ENCODE assay signal across 8 mouse cellular contexts in the genomic region with DNA sequence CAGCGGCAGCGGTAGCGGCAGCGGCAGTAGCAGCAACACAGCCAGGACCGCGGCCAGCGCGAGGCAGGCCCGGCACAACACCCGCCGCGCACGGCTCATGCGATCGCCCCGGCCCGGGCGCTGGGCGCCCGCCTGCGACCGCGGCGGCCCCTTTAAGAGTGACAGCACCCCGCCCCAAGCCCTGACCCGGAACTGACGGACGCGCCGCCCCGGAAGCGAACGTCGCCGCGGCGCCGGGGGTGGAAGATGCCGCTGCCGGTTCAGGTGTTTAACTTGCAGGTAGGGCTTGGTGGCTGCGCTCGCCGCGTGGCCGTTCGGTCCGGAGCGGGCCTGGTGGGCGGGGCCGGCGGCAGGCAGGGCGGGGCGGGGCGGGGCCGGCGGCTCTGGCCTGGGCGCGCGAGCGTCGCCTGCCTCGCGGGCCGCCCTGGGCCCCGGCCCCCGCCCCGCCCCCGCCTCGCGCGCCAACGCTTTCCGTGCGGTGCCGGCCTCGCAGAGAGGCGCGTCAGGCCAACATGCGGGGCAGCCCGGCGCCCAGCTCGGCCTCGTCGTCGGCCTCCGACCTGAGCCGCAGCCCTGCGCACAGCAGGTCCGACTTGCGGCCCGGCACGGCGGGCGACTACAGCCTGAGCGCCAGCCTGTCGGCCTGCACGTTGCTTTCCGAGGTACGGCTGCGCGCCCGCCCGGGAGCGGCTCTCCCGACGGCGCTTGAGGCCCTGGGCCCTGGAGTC. TPM values are rescaled to one million over a fixed set of nuclear protein-coding genes. Genes with fewer than 3 reads are reported as not detected.
DNase-seq lines count a peak whose midpoint lies in the region; ATAC-seq and TF ChIP-seq lines count a peak whose summit lies in the region.

A gene (minus strand): TSS at position 144 of the 728 bp plus-strand sequence.
A gene (plus strand): TSS at position 209 of the 728 bp plus-strand sequence.

- peaks cover 67% of the 10 kb centered on the region for H3K36me3 ChIP-seq in hindbrain, embryonic 14.5 days (replicated peaks; ENCODE audit: control insufficient read depth, insufficient read depth)
- H3K36me3 ChIP-seq in macrophage (ENCODE audit: inconsistent target), result peaks cover 19% of the 10 kb centered on the region; the same call in 1 of the 2 replicates

- peak within 1 kb of the TSS; percentile 94 for H3K4me2 ChIP-seq in hindbrain, embryonic 14.5 days (replicated peaks)

- no peaks in the 10 kb centered on the region for H3K9me3 ChIP-seq in hindbrain, embryonic 14.5 days (ENCODE audit: control insufficient read depth, low read length)

- no peak for TF ChIP-seq CTCF in Patski (IDR thresholded peaks at IDR 0.05)

- peaks cover 16% of the 10 kb centered on the region for H3K4me1 ChIP-seq in hindbrain, embryonic 14.5 days (replicated peaks; ENCODE audit: control insufficient read depth, insufficient read depth, low read length)

- DNase-seq in Patski (ENCODE audit: low read depth, low spot score), result no peak
- peak; percentile 91 for DNase-seq in cerebellum, postnatal 10 days
- peak; percentile 78 to 80 for DNase-seq in frontal cortex, postnatal 36 days (ENCODE audit: low spot score in 2 of 2)
- DNase-seq in hindbrain, embryonic 14.5 days (ENCODE audit: low spot score), result peak; percentile 83
- DNase-seq in left cerebral cortex, adult 18-20 months (ENCODE audit: low spot score in 2 of 2), result peak; percentile 82 to 87
- DNase-seq in right cerebral cortex, adult 2 months (ENCODE audit: low spot score in 2 of 2), result peak; percentile 78 to 81
- peak; percentile 48 for DNase-seq in urinary bladder, postnatal 10 days (ENCODE audit: low spot score)

- peak within 1 kb of the TSS; percentile 98 for H3K9ac ChIP-seq in hindbrain, embryonic 14.5 days

- H3K27ac ChIP-seq in hindbrain, embryonic 14.5 days, result peak within 1 kb of the TSS; percentile 84
- H3K27ac ChIP-seq in macrophage, result no peak within 1 kb of the TSS

- under 1% methylated on average over 93 of the region's 107 CpGs for WGBS in hindbrain, embryonic 14.5 days
- WGBS in macrophage (ENCODE audit: missing documents), result 0% methylated on average over 38 of the region's 107 CpGs

- POLR2A ChIA-PET in Patski (lab: Charles Lee), result no interaction called here

- H3K79me2 ChIP-seq in macrophage (ENCODE audit: inconsistent target), result peaks cover 15% of the 10 kb centered on the region

- ATAC-seq in Patski, result peak; percentile 55
- ATAC-seq in hindbrain, embryonic 14.5 days (ENCODE audit: low FRiP score), result peak; percentile 85

- in situ Hi-C loops in Patski (cut with MboI; ENCODE audit: low pct_unique_long_range_greater_than_20kb), result no loop called here

- CTCF ChIA-PET in Patski (lab: Charles Lee), result interaction anchor here (2.6 kb wide), 1 partner anchor 15 kb away, joined by 9 read pairs; no protein-coding TSS in a partner anchor

- H3K4me3 ChIP-seq in hindbrain, embryonic 14.5 days (replicated peaks; ENCODE audit: low read length), result peak within 1 kb of the TSS; percentile 99
- peak within 1 kb of the TSS; percentile 61 for H3K4me3 ChIP-seq in macrophage (ENCODE audit: inconsistent target)

- H3K27me3 ChIP-seq in Patski, result no peaks in the 10 kb centered on the region
- H3K27me3 ChIP-seq in hindbrain, embryonic 14.5 days (ENCODE audit: control insufficient read depth, insufficient read depth, low read length), result no peaks in the 10 kb centered on the region

RNA-seq across cellular contexts. Expression of the first gene that starts in this region (rescaled TPM):
- polyA plus RNA-seq in Patski (2021), result 17.1 TPM
- polyA plus RNA-seq in hindbrain, embryonic 14.5 days (2014; fragmentation: Nextera tagmentation; extraction: Ambion mirVana), result 86.1 and 87.0 TPM in 2 replicates
- 10 to 100 TPM; 53.1 to 56.6 TPM for total RNA-seq in left cerebral cortex, adult 18-20 months (2021)
- 10 to 100 TPM in 8 of 26 experiments, 1 to 10 TPM in 18; 2.1 to 20.3 (median 7.0) TPM for total RNA-seq in macrophage (2018; cell fraction: chromatin; rRNA removed)
- total RNA-seq in macrophage (2018; cell fraction: cytosol; rRNA removed), result 10 to 100 TPM in 23 of 26 experiments, 1 to 10 TPM in 3; 8.8 to 18.0 (median 11.9) TPM
- total RNA-seq in macrophage (2018; cell fraction: nucleus; rRNA removed), result 10 to 100 TPM in 14 of 26 experiments, 1 to 10 TPM in 12; 4.2 to 24.9 (median 11.3) TPM
- polyA plus RNA-seq in macrophage (2018), result 12.9 to 16.2 TPM (median 15.6 TPM) in 3 replicates

RNA-seq across cellular contexts. Expression of the second gene that starts in this region (rescaled TPM):
- polyA plus RNA-seq in Patski (2021), result 138 TPM
- polyA plus RNA-seq in hindbrain, embryonic 14.5 days (2014; fragmentation: Nextera tagmentation; extraction: Ambion mirVana), result 288 and 307 TPM in 2 replicates
- total RNA-seq in left cerebral cortex, adult 18-20 months (2021), result 100 to 1,000 TPM; 148 to 152 TPM
- total RNA-seq in macrophage (2018; cell fraction: chromatin; rRNA removed), result 10 to 100 TPM; 22.2 to 70.2 (median 44.4) TPM
- 10 to 100 TPM; 31.5 to 47.0 (median 40.8) TPM for total RNA-seq in macrophage (2018; cell fraction: cytosol; rRNA removed)
- 10 to 100 TPM; 21.3 to 85.8 (median 33.8) TPM for total RNA-seq in macrophage (2018; cell fraction: nucleus; rRNA removed)
- polyA plus RNA-seq in macrophage (2018), result 31.8 to 85.4 TPM (median 49.9 TPM) in 3 replicates
